Mouse (Mus musculus): ENCODE data around the gene Nr1d1.

GRCm38 (mm10) chr11:98765421-98766309 is 9.5 kb downstream of the Nr1d1 start:
- TF ChIP-seq POLR2A (IDR thresholded peaks at IDR 0.05; ENCODE audit: control insufficient read depth in 1 of 2, insufficient read depth in 1 of 2, low read depth in 1 of 2, low read length in 2 of 2, poor library complexity in 1 of 2) (no peak), CTCF (IDR thresholded peaks at IDR 0.05 in 2 of 3, conservative IDR thresholded peaks at IDR 0.05 in 1 of 3; ENCODE audit: control insufficient read depth in 1 of 3, insufficient read depth in 1 of 3, low read depth in 2 of 3, low read length in 3 of 3, poor library complexity in 1 of 3, severe bottlenecking in 1 of 3) (no peak), USF1 (IDR thresholded peaks at IDR 0.05; ENCODE audit: low read depth, low read length) (no peak)

All from MEL (cell line).